18 mouse cellular contexts compared by ENCODE assay signal in genomic region chr2:29519402-29519801, GRCm38 (mm10).
A peak's percentile ranks its signal among the peaks of the same experiment; 100 is the strongest.
DNase-seq lines count a peak whose midpoint lies in the region; ATAC-seq lines count a peak whose summit lies in the region.
"Had no signal": no experiment of that assay in that cellular context is flagged by ENCODE, and none has a peak within 500 bp of the region (broad histone marks: within the 10 kb centered on the region; RNA-seq: fewer than 3 reads in every experiment).

No protein-coding gene starts in this region.

- no peak for DNase-seq in forebrain, embryonic 10.5 days (ENCODE audit: extremely low spot score, low spot score)
- DNase-seq in forebrain, embryonic 11.5 days (ENCODE audit: low spot score): no peak
- no peak for DNase-seq in lung, postnatal 36 days
- no peak for DNase-seq in kidney, adult 8-10 months
- DNase-seq: adrenal gland, postnatal 10 days; gastrocnemius, postnatal 10 days; heart, adult 18-20 months; heart, postnatal 4 days; kidney, postnatal 14 days; retina, postnatal 1 day had no signal

- no peak overlapping the region for H3K4me3 ChIP-seq in forebrain, embryonic 10.5 days
- no peak overlapping the region for H3K4me3 ChIP-seq in forebrain, embryonic 11.5 days (ENCODE audit: low read depth, low read length)
- no peak overlapping the region for H3K4me3 ChIP-seq in neural tube, embryonic 13.5 days
- H3K4me3 ChIP-seq in neural tube, embryonic 15.5 days (replicated peaks): no peak overlapping the region
- no peak overlapping the region for H3K4me3 ChIP-seq in forebrain, embryonic 15.5 days
- H3K4me3 ChIP-seq: liver, embryonic 15.5 days; myocyte had no signal

- ATAC-seq in forebrain, embryonic 11.5 days (replicated peaks; ENCODE audit: low FRiP score): no peak
- no peak for ATAC-seq in neural tube, embryonic 13.5 days (ENCODE audit: low read depth)
- ATAC-seq in neural tube, embryonic 15.5 days (ENCODE audit: low FRiP score): no peak
- no peak for ATAC-seq in forebrain, embryonic 15.5 days (replicated peaks)
- no peak for ATAC-seq in CD4-positive, CD25-positive, alpha-beta regulatory T cell, adult 4 months
- ATAC-seq: intestine, postnatal 0 days; lung, postnatal 0 days had no signal

- peaks cover 16% of the 10 kb centered on the region; the same call in 1 of the 2 replicates for H3K27me3 ChIP-seq in forebrain, embryonic 10.5 days (ENCODE audit: poor library complexity, severe bottlenecking)
- H3K27me3 ChIP-seq in forebrain, embryonic 11.5 days (ENCODE audit: control insufficient read depth, insufficient read depth, low read length): no peaks in the 10 kb centered on the region
- H3K27me3 ChIP-seq in neural tube, embryonic 13.5 days: no peaks in the 10 kb centered on the region
- no peaks in the 10 kb centered on the region for H3K27me3 ChIP-seq in neural tube, embryonic 15.5 days (replicated peaks)
- no peaks in the 10 kb centered on the region for H3K27me3 ChIP-seq in forebrain, embryonic 15.5 days
- H3K27me3 ChIP-seq: liver, embryonic 15.5 days had no signal

- H3K27ac ChIP-seq in forebrain, embryonic 10.5 days: peak overlapping the region; percentile 57
- H3K27ac ChIP-seq in forebrain, embryonic 11.5 days (ENCODE audit: low read depth, low read length): no peak overlapping the region
- H3K27ac ChIP-seq in neural tube, embryonic 13.5 days (replicated peaks): peak overlapping the region; percentile 46; the same call in 1 of the 2 replicates
- H3K27ac ChIP-seq in neural tube, embryonic 15.5 days (replicated peaks): no peak overlapping the region
- H3K27ac ChIP-seq in forebrain, embryonic 15.5 days (replicated peaks): peak overlapping the region; percentile 75
- H3K27ac ChIP-seq: liver, embryonic 15.5 days had no signal

- 32% methylated on average over 3 of the region's 3 CpGs for WGBS in forebrain, embryonic 10.5 days
- WGBS in forebrain, embryonic 11.5 days: 23% methylated on average over 3 of the region's 3 CpGs
- 21% methylated on average over 3 of the region's 3 CpGs for WGBS in neural tube, embryonic 13.5 days
- WGBS in neural tube, embryonic 15.5 days: 27% methylated on average over 3 of the region's 3 CpGs
- 10% methylated on average over 3 of the region's 3 CpGs for WGBS in forebrain, embryonic 15.5 days

- H3K36me3 ChIP-seq in forebrain, embryonic 10.5 days (replicated peaks): no peaks in the 10 kb centered on the region
- no peaks in the 10 kb centered on the region for H3K36me3 ChIP-seq in forebrain, embryonic 11.5 days (ENCODE audit: control insufficient read depth, insufficient read depth, low read length)
- H3K36me3 ChIP-seq in neural tube, embryonic 13.5 days: no peaks in the 10 kb centered on the region
- no peaks in the 10 kb centered on the region for H3K36me3 ChIP-seq in neural tube, embryonic 15.5 days
- H3K36me3 ChIP-seq in forebrain, embryonic 15.5 days: no peaks in the 10 kb centered on the region
- H3K36me3 ChIP-seq: liver, embryonic 15.5 days had no signal

- peaks cover 82% of the 10 kb centered on the region for H3K4me1 ChIP-seq in forebrain, embryonic 10.5 days
- peaks cover 9% of the 10 kb centered on the region for H3K4me1 ChIP-seq in forebrain, embryonic 11.5 days (replicated peaks; ENCODE audit: control insufficient read depth, insufficient read depth, low read length)
- peaks cover 48% of the 10 kb centered on the region for H3K4me1 ChIP-seq in neural tube, embryonic 13.5 days (replicated peaks)
- peaks cover 25% of the 10 kb centered on the region for H3K4me1 ChIP-seq in neural tube, embryonic 15.5 days
- peaks cover 76% of the 10 kb centered on the region for H3K4me1 ChIP-seq in forebrain, embryonic 15.5 days
- H3K4me1 ChIP-seq: liver, embryonic 15.5 days had no signal

- no peak overlapping the region for H3K4me2 ChIP-seq in forebrain, embryonic 11.5 days (ENCODE audit: low read depth, low read length, severe bottlenecking)
- no peak overlapping the region for H3K4me2 ChIP-seq in neural tube, embryonic 13.5 days
- no peak overlapping the region for H3K4me2 ChIP-seq in neural tube, embryonic 15.5 days
- H3K4me2 ChIP-seq in forebrain, embryonic 15.5 days (replicated peaks): no peak overlapping the region
- H3K4me2 ChIP-seq: liver, embryonic 15.5 days had no signal

- H3K9ac ChIP-seq in forebrain, embryonic 11.5 days (ENCODE audit: low read length): no peak overlapping the region
- H3K9ac ChIP-seq in neural tube, embryonic 13.5 days: no peak overlapping the region
- H3K9ac ChIP-seq in neural tube, embryonic 15.5 days (replicated peaks): no peak overlapping the region
- H3K9ac ChIP-seq in forebrain, embryonic 15.5 days (replicated peaks): no peak overlapping the region
- H3K9ac ChIP-seq: liver, embryonic 15.5 days had no signal

- H3K9me3 ChIP-seq in forebrain, embryonic 10.5 days: no peaks in the 10 kb centered on the region
- no peaks in the 10 kb centered on the region for H3K9me3 ChIP-seq in forebrain, embryonic 11.5 days (ENCODE audit: control insufficient read depth, low read length)
- H3K9me3 ChIP-seq in neural tube, embryonic 13.5 days: no peaks in the 10 kb centered on the region
- no peaks in the 10 kb centered on the region for H3K9me3 ChIP-seq in neural tube, embryonic 15.5 days (replicated peaks)
- H3K9me3 ChIP-seq in forebrain, embryonic 15.5 days: no peaks in the 10 kb centered on the region
- H3K9me3 ChIP-seq: liver, embryonic 15.5 days had no signal

Comparison
In these comparisons a context has a peak if more than half of its experiments do, and no peak if none do; other contexts are left out.
1. H3K27ac ChIP-seq: peak in forebrain, embryonic 10.5 days (single experiment), neural tube, embryonic 13.5 days (single experiment) and forebrain, embryonic 15.5 days (single experiment); none in forebrain, embryonic 11.5 days (single experiment) and neural tube, embryonic 15.5 days (single experiment).